Mouse (Mus musculus) liver, embryonic 16.5 days (tissue): ENCODE measurements around the gene Kcnj10. TPM values are rescaled to one million over a fixed set of nuclear protein-coding genes. Genes with fewer than 3 reads are reported as not detected.

Experiments
- ATAC-seq: fragments of 200-750 bp; cut with Nextera tagmentation; 2 replicates; pipeline ENCODE4 v1.8.0; 2017; ENCODE audit warnings: low read depth, mild to moderate bottlenecking, moderate number of reproducible peaks, moderate library complexity
- H3K27ac ChIP-seq: fragments of 300-500 bp; sonication (generic); 2 replicates; pipeline ENCODE4 v1.5.1; 2014; ENCODE audit warnings: mild to moderate bottlenecking, low read length
- H3K27me3 ChIP-seq: fragments of 300-500 bp; sonication (generic); 2 replicates; pipeline ENCODE4 v1.6.1; 2014; ENCODE audit warnings: low read depth, low read length, mixed read lengths; ENCODE audit not compliant: control insufficient read depth, insufficient read depth
- H3K36me3 ChIP-seq: fragments of 300-500 bp; sonication (generic); 2 replicates; pipeline ENCODE4 v1.6.1; 2014; ENCODE audit warnings: mild to moderate bottlenecking; ENCODE audit not compliant: control insufficient read depth, insufficient read depth
- H3K4me1 ChIP-seq: fragments of 300-500 bp; sonication (generic); 2 replicates; pipeline ENCODE4 v1.6.1; 2014; ENCODE audit warnings: low read depth, low read length, mixed read lengths; ENCODE audit not compliant: control insufficient read depth
- H3K4me2 ChIP-seq: fragments of 300-500 bp; sonication (generic); 2 replicates; pipeline ENCODE4 v1.6.1; 2014; ENCODE audit warnings: low read depth, low read length, mixed read lengths
- H3K4me3 ChIP-seq: fragments of 300-500 bp; sonication (generic); 2 replicates; pipeline ENCODE4 v1.5.1; 2014; ENCODE audit warnings: low read depth, mild to moderate bottlenecking, low read length
- H3K9ac ChIP-seq: fragments of 300-500 bp; sonication (generic); 2 replicates; pipeline ENCODE4 v1.6.1; 2014; ENCODE audit warnings: low read depth, low read length
- H3K9me3 ChIP-seq: fragments of 300-500 bp; sonication (generic); replicated peaks from 2 replicates; pipeline ENCODE4 v1.6.1; 2016; ENCODE audit warnings: low read length; ENCODE audit not compliant: control insufficient read depth
- WGBS: fragments of 180-500 bp; shearing (Covaris S2); extraction: QIAGEN DNeasy Blood & Tissue Kit; methylation state at CpG from one replicate; pipeline ENCODE4 v1.1.7; 2014; ENCODE audit not compliant: insufficient replicate concordance; 5-methylcytosine and 5-hydroxymethylcytosine counted together
- polyA plus RNA-seq: library from polyadenylated mRNA; unstranded; fragments of >200 nt; fragmentation: Nextera tagmentation; extraction: Ambion mirVana; gene quantifications from 2 replicates; pipeline ENCODE4 v1.2.1, GENCODE M21; 2015

The Kcnj10 gene
- polyA plus RNA-seq, 1 experiment from 2014 or later, result 0.07 TPM

DNA sequence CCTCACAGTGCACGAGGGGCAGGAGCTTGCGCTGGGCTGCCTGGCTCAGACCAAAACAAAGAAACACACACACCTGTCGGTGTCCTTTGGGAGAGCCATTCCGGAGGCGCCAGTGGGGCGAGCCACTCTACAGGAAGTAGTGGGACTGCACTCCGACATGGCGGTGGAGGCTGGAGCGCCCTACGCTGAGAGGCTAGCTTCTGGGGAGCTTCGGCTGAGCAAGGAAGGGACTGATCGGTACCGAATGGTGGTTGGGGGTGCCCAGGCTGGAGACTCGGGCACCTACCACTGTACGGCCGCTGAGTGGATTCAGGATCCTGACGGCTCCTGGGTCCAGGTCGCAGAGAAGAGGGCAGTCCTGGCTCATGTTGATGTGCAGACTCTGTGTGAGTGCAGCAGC is 23.6 kb upstream of the Kcnj10 start:
- no peak overlapping the region for H3K4me3 ChIP-seq
- no peaks in the 10 kb centered on the region for H3K27me3 ChIP-seq
- no peak overlapping the region for H3K4me2 ChIP-seq
- no peaks in the 10 kb centered on the region for H3K9me3 ChIP-seq
- no peaks in the 10 kb centered on the region; the same call in 1 of the 2 replicates for H3K36me3 ChIP-seq
- peaks cover 11% of the 10 kb centered on the region for H3K4me1 ChIP-seq
- no peak overlapping the region for H3K27ac ChIP-seq
- H3K9ac ChIP-seq, result no peak overlapping the region
- ATAC-seq, result no peak
- WGBS, result 80% methylated on average over 18 of the region's 18 CpGs

DNA sequence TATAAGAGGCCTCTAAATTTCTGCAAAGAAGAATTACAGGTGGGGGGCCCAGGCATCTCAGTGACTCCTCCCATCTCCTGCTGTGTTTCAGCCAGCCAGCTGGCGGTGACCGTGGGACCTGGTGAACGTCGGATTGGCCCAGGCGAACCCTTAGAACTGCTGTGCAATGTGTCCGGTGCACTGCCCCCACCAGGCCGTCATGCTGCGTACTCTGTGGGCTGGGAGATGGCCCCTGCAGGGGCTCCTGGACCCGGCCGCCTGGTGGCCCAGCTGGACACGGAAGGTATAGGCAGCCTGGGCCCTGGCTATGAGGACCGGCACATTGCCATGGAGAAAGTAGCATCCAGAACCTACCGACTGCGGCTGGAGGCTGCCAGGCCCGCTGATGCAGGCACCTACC is 23.1 kb upstream of the Kcnj10 start:
- Histone ChIP-seq H3K27ac (no peak overlapping the region), H3K9ac (no peak overlapping the region), H3K4me1 (peaks cover 7% of the 10 kb centered on the region), H3K9me3 (no peaks in the 10 kb centered on the region), H3K4me2 (no peak overlapping the region), H3K36me3 (no peaks in the 10 kb centered on the region; the same call in 1 of the 2 replicates), H3K27me3 (no peaks in the 10 kb centered on the region), H3K4me3 (no peak overlapping the region)
- 79% methylated on average over 15 of the region's 15 CpGs for WGBS
- ATAC-seq, result no peak

DNA sequence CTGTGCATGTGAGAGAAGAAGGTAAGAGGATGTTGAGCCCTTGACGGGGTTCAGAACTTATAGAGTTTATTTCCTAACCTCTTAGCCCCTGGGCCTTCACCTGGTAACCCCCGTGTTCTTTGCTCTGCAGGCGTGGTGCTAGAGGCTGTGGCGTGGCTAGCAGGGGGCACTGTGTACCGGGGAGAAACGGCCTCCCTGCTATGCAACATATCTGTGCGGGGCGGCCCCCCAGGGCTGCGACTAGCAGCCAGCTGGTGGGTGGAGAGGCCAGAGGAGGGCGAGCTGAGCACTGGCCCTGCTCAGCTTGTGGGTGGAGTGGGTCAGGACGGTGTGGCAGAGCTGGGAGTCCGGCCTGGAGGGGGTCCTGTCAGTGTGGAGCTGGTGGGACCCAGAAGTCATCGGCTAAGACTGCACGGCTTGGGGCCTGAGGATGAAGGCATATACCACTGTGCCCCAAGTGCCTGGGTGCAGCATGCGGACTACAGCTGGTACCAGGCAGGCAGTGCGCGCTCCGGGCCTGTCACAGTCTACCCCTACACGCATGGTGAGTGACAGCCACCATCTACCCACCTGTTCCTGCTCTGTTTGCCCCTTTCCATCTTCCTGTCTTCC is 22.5 kb upstream of the Kcnj10 start:
- no peak overlapping the region for H3K4me2 ChIP-seq
- H3K4me1 ChIP-seq, result peaks cover 1% of the 10 kb centered on the region; the same call in 1 of the 2 replicates
- ATAC-seq, result no peak
- no peaks in the 10 kb centered on the region for H3K9me3 ChIP-seq
- H3K36me3 ChIP-seq, result no peaks in the 10 kb centered on the region; the same call in 1 of the 2 replicates
- no peaks in the 10 kb centered on the region for H3K27me3 ChIP-seq
- WGBS, result 79% methylated on average over 19 of the region's 19 CpGs
- no peak overlapping the region for H3K9ac ChIP-seq
- no peak overlapping the region for H3K27ac ChIP-seq
- no peak overlapping the region for H3K4me3 ChIP-seq

DNA sequence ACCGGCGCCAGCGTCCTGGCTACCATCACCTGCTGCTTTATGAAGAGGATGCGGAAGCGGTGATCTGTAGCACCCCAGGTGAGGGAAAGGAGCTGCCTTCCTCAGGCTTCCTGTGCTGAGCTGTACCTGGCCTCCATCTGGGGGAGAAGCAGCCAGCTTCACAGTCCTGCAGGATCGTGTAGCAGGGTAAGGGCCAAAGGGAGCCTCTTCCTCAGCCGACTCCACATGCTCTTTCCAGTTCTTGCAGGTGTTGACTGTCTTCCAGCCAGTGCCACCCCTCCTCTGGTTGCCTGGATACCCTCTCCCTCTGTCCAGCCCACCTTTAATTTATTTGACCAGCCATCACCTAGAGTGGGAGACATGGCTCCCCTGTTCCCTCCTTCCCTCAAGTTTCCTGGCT is 21.7 kb upstream of the Kcnj10 start:
- H3K36me3 ChIP-seq, result no peaks in the 10 kb centered on the region; the same call in 1 of the 2 replicates
- H3K27me3 ChIP-seq, result no peaks in the 10 kb centered on the region
- 79% methylated on average over 7 of the region's 7 CpGs for WGBS
- no peaks in the 10 kb centered on the region for H3K9me3 ChIP-seq
- no peaks in the 10 kb centered on the region for H3K4me1 ChIP-seq
- no peak for ATAC-seq
- no peak overlapping the region for H3K27ac ChIP-seq
- no peak overlapping the region for H3K4me3 ChIP-seq
- H3K4me2 ChIP-seq, result no peak overlapping the region
- no peak overlapping the region for H3K9ac ChIP-seq

DNA sequence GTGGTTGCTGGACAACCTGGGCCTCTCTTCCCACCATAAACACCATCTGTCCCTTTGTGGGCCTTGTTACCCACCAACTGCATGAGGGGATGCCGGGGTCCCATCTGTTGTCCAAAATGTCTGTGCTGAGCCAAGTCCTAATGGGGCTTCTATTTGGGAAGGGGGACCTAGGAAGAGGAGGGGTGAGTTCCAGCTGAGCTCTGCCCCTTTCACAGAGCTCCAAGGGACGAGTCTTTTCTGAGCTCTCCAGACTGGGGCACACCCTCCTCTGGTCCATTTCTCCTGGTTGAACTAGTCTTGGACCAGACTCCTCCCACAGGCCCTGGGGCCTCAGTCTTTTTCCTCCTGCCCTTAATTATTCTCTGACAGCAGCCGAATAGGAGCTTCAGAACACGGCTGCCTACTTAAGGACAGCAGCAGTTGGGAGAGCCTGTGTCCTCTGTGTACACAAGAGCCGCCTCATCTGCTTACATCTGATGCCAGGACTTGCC is 21.0 kb upstream of the Kcnj10 start:
- Histone ChIP-seq H3K4me1 (no peaks in the 10 kb centered on the region), H3K27ac (no peak overlapping the region), H3K4me3 (no peak overlapping the region), H3K9me3 (no peaks in the 10 kb centered on the region), H3K9ac (no peak overlapping the region), H3K36me3 (no peaks in the 10 kb centered on the region; the same call in 1 of the 2 replicates), H3K27me3 (peaks cover under 1% of the 10 kb centered on the region), H3K4me2 (no peak overlapping the region)
- no peak for ATAC-seq
- 47% methylated on average over 5 of the region's 5 CpGs for WGBS

DNA sequence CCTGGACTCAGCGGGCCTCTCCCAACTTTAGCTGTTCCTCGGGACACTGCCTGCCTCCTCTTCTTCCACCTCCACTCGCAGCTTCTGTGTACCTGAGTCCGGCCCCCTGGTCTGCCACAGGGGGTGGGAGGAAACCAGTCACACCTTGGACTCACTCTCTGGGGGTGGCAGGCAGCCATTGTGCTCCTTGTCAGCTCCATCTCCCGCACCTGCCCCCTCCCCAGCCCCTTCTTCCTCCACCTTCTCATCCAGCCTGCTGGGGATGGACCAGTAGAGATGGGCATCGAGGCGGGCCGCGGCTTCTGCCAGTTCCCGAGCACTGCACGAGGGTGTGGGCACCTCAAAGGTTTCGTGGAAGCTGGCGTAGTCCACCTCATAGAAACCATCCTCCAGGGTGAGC is 18.3 kb upstream of the Kcnj10 start:
- no peaks in the 10 kb centered on the region; the same call in 1 of the 2 replicates for H3K36me3 ChIP-seq
- no peak overlapping the region for H3K4me3 ChIP-seq
- ATAC-seq, result no peak
- H3K9me3 ChIP-seq, result no peaks in the 10 kb centered on the region
- 55% methylated on average over 13 of the region's 13 CpGs for WGBS
- H3K27me3 ChIP-seq, result peaks cover 28% of the 10 kb centered on the region
- no peak overlapping the region for H3K4me2 ChIP-seq
- H3K9ac ChIP-seq, result no peak overlapping the region
- H3K27ac ChIP-seq, result no peak overlapping the region
- H3K4me1 ChIP-seq, result no peaks in the 10 kb centered on the region; the same call in 1 of the 2 replicates

DNA sequence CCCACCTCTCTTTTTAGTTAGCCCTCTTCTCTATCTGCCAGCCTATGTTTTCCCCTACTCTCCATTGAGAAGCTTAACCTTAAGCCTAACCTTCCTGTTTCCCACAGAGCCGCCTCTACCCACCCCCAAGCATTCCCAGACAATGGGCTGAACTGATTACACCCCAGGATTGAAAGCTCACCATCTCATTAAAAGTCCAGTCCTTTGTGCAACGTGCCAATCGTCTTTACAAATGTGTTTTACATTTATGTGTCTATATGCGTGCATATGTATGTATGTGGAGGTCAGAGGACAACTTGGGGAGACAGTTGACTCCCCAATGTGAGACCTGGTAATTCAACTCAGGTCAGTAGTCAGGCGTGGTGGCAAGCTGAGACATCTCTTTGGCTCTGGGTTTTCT is 17.7 kb upstream of the Kcnj10 start:
- no peaks in the 10 kb centered on the region; the same call in 1 of the 2 replicates for H3K36me3 ChIP-seq
- H3K9ac ChIP-seq, result no peak overlapping the region
- H3K27me3 ChIP-seq, result peaks cover 32% of the 10 kb centered on the region
- no peaks in the 10 kb centered on the region for H3K9me3 ChIP-seq
- H3K4me1 ChIP-seq, result no peaks in the 10 kb centered on the region; the same call in 1 of the 2 replicates
- H3K4me2 ChIP-seq, result no peak overlapping the region
- no peak overlapping the region for H3K4me3 ChIP-seq
- no peak for ATAC-seq
- 38% methylated on average over 5 of the region's 5 CpGs for WGBS
- H3K27ac ChIP-seq, result no peak overlapping the region

DNA sequence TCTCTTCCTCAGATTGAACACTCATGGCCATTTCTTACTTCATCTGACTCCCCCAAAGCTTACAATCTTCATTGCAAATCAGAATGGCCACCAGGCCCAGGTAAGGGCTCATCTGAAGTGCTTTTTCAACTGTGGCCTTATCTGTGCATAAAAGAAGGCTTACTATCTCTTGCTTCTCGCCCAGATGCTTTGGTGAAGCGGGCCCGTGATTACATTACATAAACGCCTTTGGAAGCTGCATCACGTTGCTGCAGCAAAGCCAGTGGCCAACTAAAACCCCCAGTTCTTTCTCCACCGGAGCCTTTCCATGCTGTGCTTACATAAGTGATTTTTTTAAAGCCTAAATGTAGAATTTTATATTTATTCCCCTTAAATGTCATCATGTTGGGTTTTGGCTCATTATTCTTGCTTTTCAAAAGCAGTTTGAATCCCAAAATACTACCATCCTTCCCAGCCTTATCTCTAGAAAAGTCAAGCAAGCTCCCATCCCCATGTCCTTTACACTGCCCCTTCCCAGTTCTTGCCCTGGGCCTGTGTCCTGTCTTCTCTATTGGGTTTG is 17.1 kb upstream of the Kcnj10 start:
- WGBS, result 22% methylated on average over 6 of the region's 6 CpGs
- Histone ChIP-seq H3K4me1 (no peaks in the 10 kb centered on the region; the same call in 1 of the 2 replicates), H3K27ac (no peak overlapping the region), H3K9me3 (no peaks in the 10 kb centered on the region), H3K36me3 (no peaks in the 10 kb centered on the region; the same call in 1 of the 2 replicates), H3K4me2 (no peak overlapping the region), H3K27me3 (peaks cover 38% of the 10 kb centered on the region), H3K9ac (no peak overlapping the region), H3K4me3 (no peak overlapping the region)
- ATAC-seq, result no peak

DNA sequence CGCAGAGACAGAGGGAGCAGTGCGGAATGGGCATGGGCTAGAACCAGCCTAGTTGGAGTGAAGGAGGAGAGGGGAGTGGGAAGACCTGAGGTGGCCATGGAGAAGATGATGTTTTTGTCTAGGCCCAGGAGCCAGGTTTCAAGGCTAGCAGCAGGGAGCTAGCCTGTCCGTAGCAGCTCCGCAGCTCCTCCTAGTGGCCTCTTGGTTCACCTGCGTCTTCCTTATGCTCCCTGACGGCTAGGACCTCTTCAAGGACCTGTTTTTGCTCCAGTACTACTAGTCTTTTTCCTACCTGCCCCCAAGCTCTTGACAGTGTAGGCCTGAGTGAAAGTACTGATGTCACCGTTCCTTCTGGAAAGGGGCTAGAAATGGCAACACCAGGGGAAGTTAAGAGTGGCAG is 16.3 kb upstream of the Kcnj10 start:
- H3K9me3 ChIP-seq, result no peaks in the 10 kb centered on the region
- ATAC-seq, result peak; percentile 17; the same call in 1 of the 2 replicates
- no peak overlapping the region for H3K4me2 ChIP-seq
- no peak overlapping the region for H3K27ac ChIP-seq
- no peak overlapping the region for H3K4me3 ChIP-seq
- no peaks in the 10 kb centered on the region; the same call in 1 of the 2 replicates for H3K36me3 ChIP-seq
- no peaks in the 10 kb centered on the region; the same call in 1 of the 2 replicates for H3K4me1 ChIP-seq
- peaks cover 46% of the 10 kb centered on the region for H3K27me3 ChIP-seq
- H3K9ac ChIP-seq, result no peak overlapping the region
- WGBS, result 21% methylated on average over 7 of the region's 7 CpGs
